Comparison of ENCODE assay signal across 23 mouse cellular contexts in genomic region chr2:180816440-180817065, GRCm38 (mm10). TPM values are rescaled to one million over a fixed set of nuclear protein-coding genes. Genes with fewer than 3 reads are reported as not detected.
DNase-seq lines count a peak whose midpoint lies in the region; ATAC-seq lines count a peak whose summit lies in the region.
"Had no signal": no experiment of that assay in that cellular context is flagged by ENCODE, and none has a peak within 500 bp of the region (broad histone marks: within the 10 kb centered on the region; RNA-seq: fewer than 3 reads in every experiment).

No protein-coding gene starts in this region.

- no peaks in the 10 kb centered on the region for H3K9me3 ChIP-seq in forebrain, embryonic 10.5 days
- no peaks in the 10 kb centered on the region for H3K9me3 ChIP-seq in forebrain, embryonic 14.5 days (replicated peaks; ENCODE audit: control insufficient read depth, low read length)
- H3K9me3 ChIP-seq in megakaryocyte, embryonic 14.5 days, result 0 out of 2 replicates have a peak, but pooled peaks cover 4% of the 10 kb centered on the region
- no peaks in the 10 kb centered on the region for H3K9me3 ChIP-seq in neural tube, embryonic 13.5 days
- H3K9me3 ChIP-seq: embryonic facial prominence, embryonic 13.5 days; midbrain, embryonic 12.5 days had no signal

- no peak overlapping the region for H3K4me2 ChIP-seq in forebrain, embryonic 14.5 days (ENCODE audit: low read length)
- H3K4me2 ChIP-seq in neural tube, embryonic 13.5 days, result no peak overlapping the region
- H3K4me2 ChIP-seq: embryonic facial prominence, embryonic 13.5 days; midbrain, embryonic 12.5 days had no signal

- no peak overlapping the region for H3K9ac ChIP-seq in forebrain, embryonic 14.5 days (ENCODE audit: low read length)
- H3K9ac ChIP-seq in neural tube, embryonic 13.5 days, result no peak overlapping the region
- H3K9ac ChIP-seq: embryonic facial prominence, embryonic 13.5 days; midbrain, embryonic 12.5 days had no signal

- WGBS in forebrain, embryonic 10.5 days, result 63% methylated on average over 6 of the region's 6 CpGs
- WGBS in forebrain, embryonic 14.5 days, result 55% methylated on average over 6 of the region's 6 CpGs
- 53% methylated on average over 6 of the region's 6 CpGs for WGBS in neural tube, embryonic 13.5 days

- H3K36me3 ChIP-seq in forebrain, embryonic 10.5 days (replicated peaks), result no peaks in the 10 kb centered on the region
- no peaks in the 10 kb centered on the region for H3K36me3 ChIP-seq in forebrain, embryonic 14.5 days (ENCODE audit: control insufficient read depth, insufficient read depth, low read length)
- no peaks in the 10 kb centered on the region for H3K36me3 ChIP-seq in megakaryocyte, embryonic 14.5 days (replicated peaks; ENCODE audit: low read length)
- H3K36me3 ChIP-seq in neural tube, embryonic 13.5 days, result no peaks in the 10 kb centered on the region
- H3K36me3 ChIP-seq: embryonic facial prominence, embryonic 13.5 days; midbrain, embryonic 12.5 days had no signal

- H3K4me3 ChIP-seq in forebrain, embryonic 10.5 days, result no peak overlapping the region
- no peak overlapping the region for H3K4me3 ChIP-seq in forebrain, embryonic 14.5 days (ENCODE audit: low read depth, low read length)
- H3K4me3 ChIP-seq in megakaryocyte, embryonic 14.5 days (replicated peaks), result peak overlapping the region; percentile 35
- H3K4me3 ChIP-seq in neural tube, embryonic 13.5 days, result no peak overlapping the region
- H3K4me3 ChIP-seq: embryonic facial prominence, embryonic 13.5 days; midbrain, embryonic 12.5 days had no signal

- DNase-seq in forebrain, embryonic 10.5 days (ENCODE audit: extremely low spot score, low spot score), result no peak
- DNase-seq in forebrain, embryonic 14.5 days (ENCODE audit: low spot score), result no peak
- DNase-seq in cerebellum, postnatal 14 days, result peak; percentile 62 to 69
- no peak for DNase-seq in urinary bladder, postnatal 10 days (ENCODE audit: low spot score)
- DNase-seq in adrenal gland, postnatal 25 days, result no peak
- DNase-seq: adrenal gland, adult 2 months; heart, adult 11 months; kidney, adult 11 months; liver; lung, adult 18-20 months; right cerebral cortex, postnatal 4 days; thymus, postnatal 36 days had no signal

- H3K4me1 ChIP-seq in forebrain, embryonic 10.5 days, result peaks cover 4% of the 10 kb centered on the region; the same call in 1 of the 2 replicates
- no peaks in the 10 kb centered on the region for H3K4me1 ChIP-seq in forebrain, embryonic 14.5 days (ENCODE audit: control insufficient read depth, insufficient read depth, low read length)
- no peaks in the 10 kb centered on the region for H3K4me1 ChIP-seq in megakaryocyte, embryonic 14.5 days
- H3K4me1 ChIP-seq in neural tube, embryonic 13.5 days (replicated peaks), result peaks cover 22% of the 10 kb centered on the region
- H3K4me1 ChIP-seq: embryonic facial prominence, embryonic 13.5 days had no signal

- no peaks in the 10 kb centered on the region for H3K27me3 ChIP-seq in forebrain, embryonic 10.5 days (ENCODE audit: poor library complexity, severe bottlenecking)
- no peaks in the 10 kb centered on the region for H3K27me3 ChIP-seq in forebrain, embryonic 14.5 days (replicated peaks; ENCODE audit: control insufficient read depth, insufficient read depth, low read length)
- H3K27me3 ChIP-seq in megakaryocyte, embryonic 14.5 days (replicated peaks), result peaks cover 60% of the 10 kb centered on the region
- H3K27me3 ChIP-seq in neural tube, embryonic 13.5 days, result no peaks in the 10 kb centered on the region
- H3K27me3 ChIP-seq: embryonic facial prominence, embryonic 13.5 days; midbrain, embryonic 12.5 days had no signal

- H3K27ac ChIP-seq in forebrain, embryonic 10.5 days, result 0 out of 2 replicates have a peak overlapping the region, but pooled peaks have one; percentile 35
- H3K27ac ChIP-seq in forebrain, embryonic 14.5 days (ENCODE audit: low read depth, low read length), result no peak overlapping the region
- H3K27ac ChIP-seq in neural tube, embryonic 13.5 days (replicated peaks), result peak overlapping the region; percentile 85
- H3K27ac ChIP-seq: embryonic facial prominence, embryonic 13.5 days; kidney, postnatal 0 days; midbrain, embryonic 12.5 days had no signal

- no peak for ATAC-seq in forebrain, embryonic 14.5 days
- no peak for ATAC-seq in megakaryocyte, adult 5-6 weeks (ENCODE audit: poor library complexity, severe bottlenecking)
- no peak for ATAC-seq in neural tube, embryonic 13.5 days (ENCODE audit: low read depth)

RNA-seq across cellular contexts. Expression of gene Bhlhe23, which starts 39.9 kb away (rescaled TPM):
- 0.43 and 0.47 TPM in 2 replicates for polyA plus RNA-seq in forebrain, embryonic 10.5 days (2016; fragmentation: Nextera tagmentation; extraction: Ambion mirVana)
- polyA plus RNA-seq in forebrain, embryonic 14.5 days (2014; fragmentation: Nextera tagmentation; extraction: Ambion mirVana), result 0.85 and 1.1 TPM in 2 replicates
- polyA plus RNA-seq in megakaryocyte, embryonic 14.5 days (2012; ENCODE audit: insufficient read depth, low replicate concordance), result not detected in 2 replicates
- not detected in 2 replicates for total RNA-seq in megakaryocyte, adult 5-6 weeks (2015)
- total RNA-seq in megakaryocyte, adult 5-6 weeks (2017), result not detected in 2 replicates
- polyA plus RNA-seq in neural tube, embryonic 13.5 days (2015; fragmentation: Nextera tagmentation; extraction: Ambion mirVana), result 4.2 and 4.3 TPM in 2 replicates
- total RNA-seq in adrenal gland, postnatal 25 days (2021), result not detected in 2 replicates
- total RNA-seq: adrenal gland, adult 2 months; CH12.LX; gastrocnemius, adult 8-10 months; hematopoietic stem cell, adult 5-6 weeks had no signal
- polyA plus RNA-seq: adrenal gland, adult 2 months; cortical plate, adult 2 months; embryonic facial prominence, embryonic 13.5 days; heart, embryonic 14.5 days; kidney, postnatal 0 days had no signal

Comparison
In these comparisons a context has a peak if more than half of its experiments do, and no peak if none do; other contexts are left out.
1. DNase-seq: peak in cerebellum, postnatal 14 days (2 of 2); none in forebrain, embryonic 10.5 days (single experiment), forebrain, embryonic 14.5 days (single experiment), urinary bladder, postnatal 10 days (single experiment) and adrenal gland, postnatal 25 days (single experiment).